Mouse (Mus musculus) kidney, postnatal 14 days (tissue): Measurements from ENCODE around the gene 9130019O22Rik.

Source experiments
- DNase-seq: peaks from one replicate; pipeline ENCODE4 v3.0.0; 2022; ENCODE audit warnings: mixed read lengths

9130019O22Rik gene

DNA sequence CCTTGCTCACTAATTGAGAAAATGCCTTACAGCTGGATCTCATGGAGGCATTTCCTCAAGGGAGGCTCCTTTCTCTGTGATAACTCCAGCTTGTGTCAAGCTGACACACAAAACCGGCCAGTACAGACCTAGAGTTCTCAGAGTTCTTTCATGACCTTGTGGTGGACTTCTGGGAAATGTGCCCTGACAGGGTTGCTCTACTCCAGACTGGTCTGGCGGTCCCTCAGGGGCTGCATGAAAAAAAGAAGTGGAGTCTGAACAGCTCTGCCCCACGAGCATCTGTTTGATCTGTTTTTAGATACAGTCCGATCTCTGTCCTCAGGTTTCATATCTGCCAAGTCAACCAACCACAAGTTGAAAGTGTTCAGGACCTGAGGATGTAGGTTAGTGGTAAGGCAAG, 49.3 kb downstream of the 9130019O22Rik start:
- DNase-seq: peak; percentile 40

DNA sequence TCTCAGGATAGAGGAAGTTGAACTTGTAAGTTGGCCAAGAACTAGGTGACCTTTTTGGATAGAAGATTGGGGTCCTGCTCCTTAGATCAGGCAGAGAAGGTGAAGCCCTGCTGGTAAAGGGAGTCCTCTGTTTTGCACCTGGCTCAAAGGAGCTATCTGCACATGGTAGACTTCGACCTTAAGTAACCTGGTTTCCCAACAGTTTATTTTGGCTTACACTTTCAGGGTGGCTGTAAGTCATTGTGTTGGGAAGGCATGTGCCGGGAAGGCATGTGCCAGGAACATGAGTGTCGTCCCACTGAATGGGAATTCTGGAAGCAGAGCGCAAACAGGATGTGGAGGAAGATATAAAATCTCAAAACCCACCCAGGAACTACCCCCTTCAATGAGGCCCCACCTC, 51.4 kb downstream of the 9130019O22Rik start:
- DNase-seq: no peak

DNA sequence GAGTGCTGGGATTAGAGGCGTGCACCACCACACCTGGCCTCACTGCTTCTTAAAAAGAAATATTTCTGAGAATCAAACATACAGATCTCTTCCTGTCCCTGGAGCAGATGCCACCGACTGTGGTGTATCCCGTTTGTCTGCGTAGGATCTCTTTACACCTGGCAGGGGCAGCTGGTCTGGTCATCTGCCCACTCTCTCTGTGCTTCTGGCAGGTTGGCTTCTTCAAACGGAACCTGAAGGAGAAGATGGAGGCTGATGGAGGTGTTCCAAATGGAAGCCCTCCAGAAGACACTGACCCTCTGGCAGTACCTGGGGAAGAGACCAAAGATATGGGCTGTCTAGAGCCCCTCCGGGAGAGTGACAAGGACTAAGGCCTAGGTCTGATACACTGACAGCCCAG, 53.7 kb downstream of the 9130019O22Rik start:
- DNase-seq: no peak
